Mouse (Mus musculus) thymus, adult 2 months (tissue): ENCODE results near the gene Rere. TPM values are rescaled to one million over a fixed set of nuclear protein-coding genes. Genes with fewer than 3 reads are reported as not detected.
"Not testable (repeated sequence)": the region's sequence is repeated elsewhere in the genome, so short reads cannot be mapped to it uniquely, and the experiment has no call there.

Experiments used
- DNase-seq: peaks from one replicate; pipeline ENCODE4 v3.0.0; 2021
- H3K27ac ChIP-seq: fragments of 200-500 bp; 2 replicates; pipeline ENCODE4 v1.5.1; 2012; ENCODE audit warnings: low read length, control low read depth; ENCODE audit not compliant: control insufficient read depth, insufficient read depth
- H3K27me3 ChIP-seq: fragments of 200-500 bp; 2 replicates; pipeline ENCODE4 v1.6.1; 2012; ENCODE audit warnings: mild to moderate bottlenecking, low read length, moderate library complexity, mixed read lengths; ENCODE audit not compliant: control insufficient read depth, insufficient read depth
- H3K36me3 ChIP-seq: fragments of 200-500 bp; 2 replicates; pipeline ENCODE4 v1.6.1; 2012; ENCODE audit warnings: mild to moderate bottlenecking, low read length, moderate library complexity; ENCODE audit not compliant: control insufficient read depth, insufficient read depth
- H3K4me1 ChIP-seq: fragments of 200-500 bp; replicated peaks from 2 replicates; pipeline ENCODE4 v1.6.1; 2012; ENCODE audit warnings: low read length; ENCODE audit not compliant: control insufficient read depth, insufficient read depth
- H3K4me3 ChIP-seq: fragments of 200-500 bp; 2 replicates; pipeline ENCODE4 v1.5.1; 2012; ENCODE audit warnings: mild to moderate bottlenecking, low read length, control low read depth, moderate library complexity; ENCODE audit not compliant: control insufficient read depth, insufficient read depth
- CTCF ChIP-seq: fragments of 200-500 bp; IDR thresholded peaks from 2 replicates; pipeline ENCODE4 v1.5.1; 2012; ENCODE audit warnings: mild to moderate bottlenecking, control low read depth, low read length, moderate library complexity, borderline replicate concordance; ENCODE audit not compliant: control insufficient read depth, poor library complexity, insufficient read depth; ENCODE audit errors: extremely low read depth
- POLR2A ChIP-seq: fragments of 200-500 bp; IDR thresholded peaks from 2 replicates; pipeline ENCODE4 v1.6.1; 2012; ENCODE audit warnings: mild to moderate bottlenecking, low read length, control low read depth, moderate library complexity; ENCODE audit not compliant: control insufficient read depth, poor library complexity, insufficient read depth; ENCODE audit errors: extremely low read depth
- WGBS: fragments of 180-500 bp; shearing (Covaris S2); methylation state at CpG from one replicate; pipeline ENCODE4 v1.1.7; 2018; 5-methylcytosine and 5-hydroxymethylcytosine counted together
- polyA plus RNA-seq: library from polyadenylated mRNA; depleted of rRNA; stranded (reverse); fragments of >200 nt; gene quantifications from 2 replicates; pipeline ENCODE4 v1.2.3, GENCODE M21; 2012

Gene Rere
- polyA plus RNA-seq, 1 experiment = 52.5 TPM

- no peak overlapping the region for H3K4me3 ChIP-seq
- H3K27ac ChIP-seq = no peak overlapping the region
- 76% methylated on average over 2 of the region's 2 CpGs for WGBS
- H3K36me3 ChIP-seq = no peaks in the 10 kb centered on the region
- no peaks in the 10 kb centered on the region; the same call in 1 of the 2 replicates for H3K4me1 ChIP-seq
- no peak for DNase-seq
- TF ChIP-seq POLR2A (no peak), CTCF (no peak)
- no peaks in the 10 kb centered on the region for H3K27me3 ChIP-seq
Observed at GRCm38 (mm10) chr4:150495568-150495967, 214.1 kb downstream of the Rere start.

- no peak overlapping the region for H3K27ac ChIP-seq
- no peak for DNase-seq
- H3K4me3 ChIP-seq = no peak overlapping the region
- H3K36me3 ChIP-seq = no peaks in the 10 kb centered on the region; the same call in 1 of the 2 replicates
- TF ChIP-seq CTCF (no peak), POLR2A (no peak)
- H3K27me3 ChIP-seq = no peaks in the 10 kb centered on the region
- 95% methylated on average over 11 of the region's 11 CpGs for WGBS
- H3K4me1 ChIP-seq = no peaks in the 10 kb centered on the region
Observed at GRCm38 (mm10) chr4:150504304-150505021, 223.0 kb downstream of the Rere start.

- no peak for TF ChIP-seq POLR2A
- no peak for TF ChIP-seq CTCF
- Histone ChIP-seq H3K27ac (no peak overlapping the region), H3K36me3 (peaks cover 11% of the 10 kb centered on the region; the same call in 1 of the 2 replicates), H3K4me1 (no peaks in the 10 kb centered on the region), H3K27me3 (no peaks in the 10 kb centered on the region), H3K4me3 (no peak overlapping the region)
- no peak for DNase-seq
- 91% methylated on average over 3 of the region's 3 CpGs for WGBS
Observed at GRCm38 (mm10) chr4:150509026-150509712, 227.7 kb downstream of the Rere start.

- H3K27ac ChIP-seq = no peak overlapping the region
- peaks cover 11% of the 10 kb centered on the region; the same call in 1 of the 2 replicates for H3K36me3 ChIP-seq
- H3K4me3 ChIP-seq = no peak overlapping the region
- no peaks in the 10 kb centered on the region for H3K4me1 ChIP-seq
- no peaks in the 10 kb centered on the region for H3K27me3 ChIP-seq
- 100% methylated on average over 2 of the region's 2 CpGs for WGBS
- DNase-seq = no peak
- TF ChIP-seq CTCF (no peak), POLR2A (no peak)
Observed at GRCm38 (mm10) chr4:150510036-150510435, 228.6 kb downstream of the Rere start.

GRCm38 (mm10) chr4:150513387-150513786 is 231.9 kb downstream of the Rere start:
- H3K4me1 ChIP-seq, H3K27ac ChIP-seq, DNase-seq, H3K4me3 ChIP-seq, H3K27me3 ChIP-seq: not testable (repeated sequence)
- WGBS = 54% methylated on average over 6 of the region's 6 CpGs
- H3K36me3 ChIP-seq = peaks cover 11% of the 10 kb centered on the region; the same call in 1 of the 2 replicates

- Histone ChIP-seq H3K4me3 (no peak overlapping the region), H3K27me3 (no peaks in the 10 kb centered on the region), H3K36me3 (no peaks in the 10 kb centered on the region), H3K4me1 (peaks cover 5% of the 10 kb centered on the region; the same call in 1 of the 2 replicates), H3K27ac (no peak overlapping the region)
- no peak for DNase-seq
- 13% methylated on average over 2 of the region's 2 CpGs for WGBS
- no peak for TF ChIP-seq CTCF
- TF ChIP-seq POLR2A = no peak
Observed at GRCm38 (mm10) chr4:150516201-150516600, 234.8 kb downstream of the Rere start.

GRCm38 (mm10) chr4:150517381-150517780 is 235.9 kb downstream of the Rere start:
- no peak overlapping the region for H3K27ac ChIP-seq

More at GRCm38 (mm10) chr4:150517381-150517780, 235.9 kb downstream of the Rere start:
- 38% methylated on average over 4 of the region's 4 CpGs for whole genome bisulfite sequencing
- Histone ChIP-seq H3K36me3 (no peaks in the 10 kb centered on the region), H3K27me3 (no peaks in the 10 kb centered on the region), H3K4me3 (no peak overlapping the region), H3K4me1 (peaks cover 5% of the 10 kb centered on the region; the same call in 1 of the 2 replicates)
- peak; percentile 8 for DNase-seq
- TF ChIP-seq POLR2A (no peak), CTCF (no peak)
